Mouse (Mus musculus) neural tube, embryonic 11.5 days (tissue): ENCODE data around the gene Gfap. TPM values are rescaled to one million over a fixed set of nuclear protein-coding genes. Genes with fewer than 3 reads are reported as not detected.

Source experiments
- ATAC-seq: fragments of 200-750 bp; cut with Nextera tagmentation; 2 replicates; pipeline ENCODE4 v1.8.0; 2017; ENCODE audit warnings: moderate number of reproducible peaks, mild to moderate bottlenecking, moderate TSS enrichment, moderate library complexity; ENCODE audit not compliant: insufficient read depth, low FRiP score, low TSS enrichment
- DNase-seq: peaks from one replicate; pipeline ENCODE4 v3.0.0-alpha.2; 2015; ENCODE audit warnings: low spot score
- H3K27ac ChIP-seq: fragments of 300-500 bp; sonication (generic); 2 replicates; pipeline ENCODE4 v1.5.1; 2014; ENCODE audit warnings: low read depth, mild to moderate bottlenecking, low read length
- H3K27me3 ChIP-seq: fragments of 300-500 bp; sonication (generic); 2 replicates; pipeline ENCODE4 v1.6.1; 2014; ENCODE audit warnings: mild to moderate bottlenecking, low read length, mixed read lengths; ENCODE audit not compliant: control insufficient read depth, insufficient read depth
- H3K36me3 ChIP-seq: fragments of 300-500 bp; sonication (generic); 2 replicates; pipeline ENCODE4 v1.6.1; 2014; ENCODE audit warnings: mild to moderate bottlenecking, low read length, moderate library complexity, mixed read lengths; ENCODE audit not compliant: control insufficient read depth, insufficient read depth
- H3K4me1 ChIP-seq: fragments of 300-500 bp; sonication (generic); 2 replicates; pipeline ENCODE4 v1.6.1; 2014; ENCODE audit warnings: low read length, mixed read lengths; ENCODE audit not compliant: control insufficient read depth, insufficient read depth
- H3K4me2 ChIP-seq: fragments of 300-500 bp; sonication (generic); 2 replicates; pipeline ENCODE4 v1.6.1; 2014; ENCODE audit warnings: low read depth, mild to moderate bottlenecking, moderate library complexity
- H3K4me3 ChIP-seq: fragments of 300-500 bp; sonication (generic); 2 replicates; pipeline ENCODE4 v1.5.1; 2014; ENCODE audit warnings: low read depth, low read length
- H3K9ac ChIP-seq: fragments of 300-500 bp; sonication (generic); 2 replicates; pipeline ENCODE4 v1.6.1; 2014; ENCODE audit warnings: mild to moderate bottlenecking, low read length
- H3K9me3 ChIP-seq: fragments of 300-500 bp; sonication (generic); 2 replicates; pipeline ENCODE4 v1.6.1; 2016; ENCODE audit warnings: low read length; ENCODE audit not compliant: control insufficient read depth
- WGBS: fragments of 180-500 bp; shearing (Covaris S2); extraction: QIAGEN DNeasy Blood & Tissue Kit; methylation state at CpG from one replicate; pipeline ENCODE4 v1.1.7; 2014; 5-methylcytosine and 5-hydroxymethylcytosine counted together
- polyA plus RNA-seq: library from polyadenylated mRNA; unstranded; fragments of >200 nt; fragmentation: Nextera tagmentation; extraction: Ambion mirVana; gene quantifications from 2 replicates; pipeline ENCODE4 v1.2.1, GENCODE M21; 2014

The Gfap gene
- polyA plus RNA-seq, 1 experiment from 2014 or later = 0.20 TPM

DNA sequence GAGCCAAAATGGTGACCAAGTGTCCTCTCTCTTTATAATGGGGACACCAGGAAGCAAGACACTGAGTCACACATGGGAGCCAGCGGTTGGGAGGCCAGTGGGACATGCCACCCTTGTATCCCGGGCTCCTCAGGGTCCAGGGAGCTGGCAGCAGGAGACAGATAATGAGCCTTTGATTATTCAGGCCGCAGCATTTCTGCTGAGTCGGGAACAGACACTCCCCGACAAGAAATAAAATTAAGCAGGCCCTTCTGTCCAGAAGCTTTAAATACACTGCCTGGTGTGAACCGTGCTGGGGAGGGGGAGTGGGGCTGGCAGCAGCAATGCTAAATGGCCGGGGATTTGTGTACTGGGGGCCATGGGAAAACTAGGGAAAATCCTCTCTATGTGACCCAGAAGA lies 10.7 kb upstream of the Gfap start:
- Histone ChIP-seq H3K36me3 (peaks cover 34% of the 10 kb centered on the region), H3K9ac (no peak overlapping the region), H3K27me3 (no peaks in the 10 kb centered on the region), H3K4me1 (no peaks in the 10 kb centered on the region), H3K4me3 (no peak overlapping the region), H3K27ac (no peak overlapping the region), H3K4me2 (no peak overlapping the region), H3K9me3 (no peaks in the 10 kb centered on the region)
- DNase-seq (no peak), ATAC-seq (no peak)
- 83% methylated on average over 7 of the region's 7 CpGs for WGBS

DNA sequence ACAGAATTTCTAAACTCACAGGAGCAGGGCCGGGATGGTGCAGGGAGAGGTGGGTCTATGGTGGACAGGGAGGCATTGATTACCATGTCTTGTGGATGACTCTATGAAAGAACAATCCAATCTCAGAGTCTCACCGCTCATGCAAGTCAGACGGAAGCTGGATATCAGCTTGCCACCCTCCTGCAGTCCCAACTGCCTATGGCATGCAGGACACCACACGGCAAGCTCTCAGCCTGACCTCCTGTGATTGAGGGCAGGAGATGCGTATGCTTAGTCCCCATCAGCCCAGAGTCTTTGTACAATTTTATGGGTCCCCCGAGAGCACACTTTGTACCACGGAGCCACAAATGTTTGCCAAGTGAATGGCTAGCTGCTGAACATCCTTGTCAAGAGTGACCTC lies 2.9 kb upstream of the Gfap start:
- no peak for DNase-seq
- WGBS = 72% methylated on average over 7 of the region's 7 CpGs
- Histone ChIP-seq H3K9me3 (no peaks in the 10 kb centered on the region), H3K9ac (no peak overlapping the region), H3K4me2 (no peak overlapping the region), H3K4me3 (no peak overlapping the region), H3K27ac (no peak overlapping the region), H3K27me3 (no peaks in the 10 kb centered on the region), H3K36me3 (peaks cover 14% of the 10 kb centered on the region), H3K4me1 (no peaks in the 10 kb centered on the region)
- ATAC-seq = no peak

DNA sequence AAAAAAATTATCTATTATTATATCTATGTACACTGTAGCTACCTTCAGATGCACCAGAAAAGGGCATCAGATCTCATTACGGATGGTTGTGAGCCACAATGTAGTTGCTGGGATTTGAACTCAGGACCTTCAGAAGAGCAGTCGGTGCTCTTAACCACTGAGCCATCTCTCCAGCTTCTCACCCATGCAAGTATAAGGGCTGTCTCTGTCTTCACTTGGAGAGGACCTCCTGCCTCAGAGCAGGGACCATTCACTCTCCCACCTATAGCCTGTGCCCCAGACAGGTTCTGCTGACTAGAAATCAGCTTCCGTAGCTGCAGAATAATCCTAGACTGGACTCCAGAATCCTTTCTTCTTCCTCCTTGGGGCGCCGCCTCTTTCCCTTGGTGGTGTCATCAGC lies 1.4 kb upstream of the Gfap start:
- ATAC-seq (no peak), DNase-seq (no peak)
- Histone ChIP-seq H3K4me1 (no peaks in the 10 kb centered on the region), H3K27me3 (no peaks in the 10 kb centered on the region), H3K4me3 (no peak overlapping the region), H3K9ac (no peak overlapping the region), H3K36me3 (peaks cover 7% of the 10 kb centered on the region), H3K27ac (no peak overlapping the region), H3K4me2 (no peak overlapping the region), H3K9me3 (no peaks in the 10 kb centered on the region)
- 86% methylated on average over 5 of the region's 5 CpGs for WGBS

DNA sequence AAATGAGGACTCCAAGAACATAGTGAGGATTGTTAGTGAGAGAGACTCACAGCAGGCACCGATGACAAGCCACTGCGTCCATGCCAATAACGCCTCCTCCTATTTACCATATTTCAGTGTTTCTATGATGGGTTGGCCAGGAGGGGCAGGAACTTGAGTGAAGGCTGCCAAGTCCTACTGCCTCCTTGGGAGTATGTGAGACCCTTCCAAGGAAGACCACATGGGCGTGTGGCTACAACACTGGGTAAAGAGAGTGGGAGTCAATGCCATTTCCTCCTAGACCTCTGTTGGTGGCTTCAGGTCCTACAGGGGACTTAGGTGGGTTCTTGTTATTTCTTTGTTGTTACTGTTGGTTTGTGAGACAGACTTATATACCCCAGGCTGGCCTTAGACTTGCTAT lies 487 bp upstream of the Gfap start:
- no peak overlapping the region for H3K4me3 ChIP-seq
- ATAC-seq (no peak), DNase-seq (no peak)
- H3K4me1 ChIP-seq = no peaks in the 10 kb centered on the region
- no peak overlapping the region for H3K27ac ChIP-seq
- no peak overlapping the region for H3K4me2 ChIP-seq
- peaks cover under 1% of the 10 kb centered on the region; the same call in 1 of the 2 replicates for H3K27me3 ChIP-seq
- peaks cover 6% of the 10 kb centered on the region for H3K36me3 ChIP-seq
- no peaks in the 10 kb centered on the region for H3K9me3 ChIP-seq
- H3K9ac ChIP-seq = no peak overlapping the region
- 65% methylated on average over 4 of the region's 4 CpGs for WGBS

DNA sequence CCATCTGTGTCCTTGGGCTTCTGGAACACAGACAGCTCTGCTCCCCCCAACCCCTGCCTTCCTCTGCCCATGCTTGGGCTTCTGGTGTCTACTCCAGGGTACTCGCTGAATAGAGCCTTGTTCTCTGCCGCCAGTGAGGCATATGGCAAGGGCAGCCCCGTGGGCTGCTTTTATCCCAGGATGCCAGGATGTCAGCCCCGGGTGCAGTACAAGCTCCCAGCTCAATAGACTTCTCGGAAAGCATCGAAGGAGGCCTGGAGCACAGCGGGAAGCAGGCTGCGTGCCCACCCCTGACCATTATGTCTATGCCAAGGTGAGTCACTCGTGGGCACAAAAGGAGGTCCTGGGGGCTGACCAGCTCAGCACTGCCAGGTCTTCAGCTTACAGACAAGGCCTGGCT lies 2.3 kb downstream of the Gfap start:
- Histone ChIP-seq H3K27ac (no peak overlapping the region), H3K4me2 (no peak overlapping the region), H3K4me1 (no peaks in the 10 kb centered on the region), H3K4me3 (no peak overlapping the region), H3K9ac (no peak overlapping the region), H3K27me3 (peaks cover 22% of the 10 kb centered on the region), H3K36me3 (no peaks in the 10 kb centered on the region), H3K9me3 (no peaks in the 10 kb centered on the region)
- WGBS = 81% methylated on average over 9 of the region's 9 CpGs
- ATAC-seq (no peak), DNase-seq (no peak)

DNA sequence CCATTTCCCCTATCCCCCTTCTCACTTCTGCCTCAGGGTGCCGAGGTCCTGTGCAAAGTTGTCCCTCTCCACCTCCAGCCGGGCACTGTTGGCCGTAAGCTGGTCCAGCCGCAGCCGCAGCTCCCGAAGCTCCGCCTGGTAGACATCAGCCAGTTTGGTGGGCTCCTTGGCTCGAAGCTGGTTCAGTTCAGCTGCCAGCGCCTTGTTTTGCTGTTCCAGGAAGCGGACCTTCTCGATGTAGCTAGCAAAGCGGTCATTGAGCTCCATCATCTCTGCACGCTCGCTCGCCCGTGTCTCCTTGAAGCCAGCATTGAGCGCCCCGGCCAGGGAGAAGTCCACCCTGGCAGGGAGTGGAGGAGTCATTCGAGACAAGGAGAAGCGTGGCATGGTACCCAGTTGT lies 4.1 kb downstream of the Gfap start:
- Histone ChIP-seq H3K36me3 (no peaks in the 10 kb centered on the region), H3K27me3 (peaks cover 30% of the 10 kb centered on the region), H3K9ac (no peak overlapping the region), H3K27ac (no peak overlapping the region), H3K4me3 (no peak overlapping the region), H3K4me2 (no peak overlapping the region), H3K4me1 (no peaks in the 10 kb centered on the region), H3K9me3 (no peaks in the 10 kb centered on the region)
- DNase-seq (no peak), ATAC-seq (no peak)
- 78% methylated on average over 20 of the region's 20 CpGs for whole genome bisulfite sequencing

DNA sequence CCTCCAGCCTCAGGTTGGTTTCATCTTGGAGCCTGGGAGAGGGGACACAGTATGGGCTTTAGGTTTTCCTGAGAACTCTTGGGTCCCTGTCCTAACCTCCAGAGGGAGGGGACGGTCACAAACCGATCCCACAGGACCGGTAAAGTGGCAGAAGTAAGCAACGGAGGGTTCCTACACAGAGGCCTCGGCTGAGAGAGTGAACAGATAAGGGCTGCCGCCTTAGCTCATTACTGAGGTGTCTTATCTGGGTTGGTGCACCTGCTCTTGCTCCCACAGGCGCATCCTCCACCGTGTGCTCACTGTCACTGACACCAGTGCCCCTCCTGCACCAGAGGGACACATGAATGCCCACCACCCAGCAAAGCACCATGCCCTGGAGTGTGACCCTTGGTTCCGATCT lies 4.9 kb downstream of the Gfap start:
- Histone ChIP-seq H3K4me2 (no peak overlapping the region), H3K27me3 (peaks cover 31% of the 10 kb centered on the region), H3K4me3 (no peak overlapping the region), H3K4me1 (no peaks in the 10 kb centered on the region), H3K9me3 (no peaks in the 10 kb centered on the region), H3K9ac (no peak overlapping the region), H3K27ac (no peak overlapping the region), H3K36me3 (no peaks in the 10 kb centered on the region)
- WGBS = 79% methylated on average over 9 of the region's 9 CpGs
- DNase-seq = no peak
- ATAC-seq = no peak

DNA sequence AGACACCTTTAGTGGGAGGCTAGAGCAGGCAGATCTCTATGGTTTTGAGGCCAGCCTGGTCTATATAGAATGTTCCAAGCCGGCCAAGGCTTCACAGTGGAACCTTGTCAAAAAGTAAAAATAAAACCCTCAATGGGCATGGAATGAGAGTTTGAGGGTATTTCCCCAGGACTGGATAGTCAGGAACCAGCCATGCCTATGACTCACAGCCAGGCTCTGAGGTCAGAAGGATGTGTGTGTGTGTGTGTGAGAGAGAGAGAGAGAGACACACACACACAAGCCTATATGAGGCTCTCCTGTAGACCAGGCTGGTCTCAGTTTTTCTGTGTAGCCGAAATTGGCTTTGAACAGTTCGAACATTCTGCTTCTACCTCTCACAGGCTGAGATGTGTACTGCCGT lies 6.0 kb downstream of the Gfap start:
- Histone ChIP-seq H3K27ac (no peak overlapping the region), H3K9ac (no peak overlapping the region), H3K4me1 (no peaks in the 10 kb centered on the region), H3K27me3 (peaks cover 31% of the 10 kb centered on the region), H3K4me3 (no peak overlapping the region), H3K36me3 (no peaks in the 10 kb centered on the region), H3K9me3 (no peaks in the 10 kb centered on the region), H3K4me2 (no peak overlapping the region)
- 92% methylated on average over 4 of the region's 4 CpGs for WGBS
- DNase-seq = no peak
- ATAC-seq = no peak

DNA sequence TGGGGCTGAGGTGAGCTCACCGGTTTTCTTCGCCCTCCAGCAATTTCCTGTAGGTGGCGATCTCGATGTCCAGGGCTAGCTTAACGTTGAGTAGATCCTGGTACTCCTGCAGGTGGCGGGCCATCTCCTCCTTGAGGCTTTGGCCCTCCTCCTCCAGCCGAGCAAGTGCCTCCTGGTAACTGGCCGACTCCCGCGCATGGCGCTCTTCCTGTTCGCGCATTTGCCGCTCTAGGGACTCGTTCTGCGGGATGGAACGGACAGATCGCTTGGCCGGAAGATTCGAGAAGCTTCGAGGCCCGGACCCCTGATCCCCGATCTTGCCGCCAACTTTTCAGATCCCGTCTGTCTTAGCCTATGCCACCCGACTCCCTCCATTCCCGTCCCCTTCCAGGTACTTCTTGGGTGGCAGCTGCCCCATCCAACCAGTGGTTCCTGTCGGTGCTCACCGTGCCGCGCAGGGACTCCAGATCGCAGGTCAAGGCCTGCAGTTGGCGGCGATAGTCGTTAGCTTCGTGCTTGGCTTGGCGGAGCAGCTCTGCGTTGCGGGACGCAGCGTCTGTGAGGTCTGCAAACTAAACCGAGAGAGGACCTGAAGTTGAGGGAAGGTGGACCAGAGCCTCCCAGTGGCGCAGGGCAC lies 7.6 kb downstream of the Gfap start:
- H3K9me3 ChIP-seq = no peaks in the 10 kb centered on the region
- H3K36me3 ChIP-seq = no peaks in the 10 kb centered on the region
- H3K27ac ChIP-seq = no peak overlapping the region
- peak overlapping the region; percentile 20; the same call in 1 of the 2 replicates for H3K4me3 ChIP-seq
- ATAC-seq (no peak), DNase-seq (peak; percentile 76)
- H3K27me3 ChIP-seq = peaks cover 33% of the 10 kb centered on the region
- WGBS = 2% methylated on average over 43 of the region's 43 CpGs
- no peaks in the 10 kb centered on the region for H3K4me1 ChIP-seq
- 0 out of 2 replicates have a peak overlapping the region, but pooled peaks have one; percentile 20 for H3K9ac ChIP-seq
- peak overlapping the region; percentile 32 for H3K4me2 ChIP-seq
